Mouse (Mus musculus) induced T-regulatory cell, adult 2 months (primary cell): ENCODE measurements around the gene Tulp3.

Experiments used
- DNase-seq: peaks from one replicate; pipeline ENCODE4 v3.0.0-alpha.2; 2012; ENCODE audit warnings: low read depth

Tulp3 gene

GRCm38 (mm10) chr6:128358999-128359398 lies 3.3 kb upstream of the Tulp3 start:
- peak; percentile 81 for DNase-seq

- DNase-seq = no peak
Measured at GRCm38 (mm10) chr6:128355201-128355681, 410 bp downstream of the Tulp3 start.

- DNase-seq = peak; percentile 12
Measured at GRCm38 (mm10) chr6:128354140-128354539, 1.5 kb downstream of the Tulp3 start.

- DNase-seq = no peak
Measured at GRCm38 (mm10) chr6:128349711-128350110, 5.9 kb downstream of the Tulp3 start.

GRCm38 (mm10) chr6:128346782-128347181 lies 8.9 kb downstream of the Tulp3 start:
- no peak for DNase-seq

GRCm38 (mm10) chr6:128345623-128346022 lies 10.0 kb downstream of the Tulp3 start:
- peak; percentile 9 for DNase-seq

- no peak for DNase-seq
Measured at GRCm38 (mm10) chr6:128341956-128342723, 13.5 kb downstream of the Tulp3 start.

- no peak for DNase-seq
Measured at GRCm38 (mm10) chr6:128338876-128339275, 16.8 kb downstream of the Tulp3 start.

- DNase-seq = no peak
Measured at GRCm38 (mm10) chr6:128337467-128337866, 18.2 kb downstream of the Tulp3 start.

GRCm38 (mm10) chr6:128334397-128335124 lies 21.1 kb downstream of the Tulp3 start:
- DNase-seq = peak; percentile 80

- peak; percentile 86 for DNase-seq
Measured at GRCm38 (mm10) chr6:128318317-128318716, 37.3 kb downstream of the Tulp3 start.

GRCm38 (mm10) chr6:128315597-128315996 lies 40.1 kb downstream of the Tulp3 start:
- DNase-seq = no peak

- DNase-seq = no peak
Measured at GRCm38 (mm10) chr6:128314796-128315195, 40.9 kb downstream of the Tulp3 start.

GRCm38 (mm10) chr6:128308311-128308710 lies 47.3 kb downstream of the Tulp3 start:
- peak; percentile 73 for DNase-seq

GRCm38 (mm10) chr6:128304801-128305200 lies 50.9 kb downstream of the Tulp3 start:
- no peak for DNase-seq

GRCm38 (mm10) chr6:128302640-128303039 lies 53.0 kb downstream of the Tulp3 start:
- peak; percentile 26 for DNase-seq

GRCm38 (mm10) chr6:128301891-128302290 lies 53.8 kb downstream of the Tulp3 start:
- no peak for DNase-seq

GRCm38 (mm10) chr6:128301458-128301857 lies 54.2 kb downstream of the Tulp3 start:
- DNase-seq = no peak

GRCm38 (mm10) chr6:128300134-128301001 lies 55.3 kb downstream of the Tulp3 start, which contains the start of gene Tead4:
Tead4 (minus strand) TSS chr6:128300823.
- peak; percentile 12 for DNase-seq

GRCm38 (mm10) chr6:128299292-128300133 lies 56.1 kb downstream of the Tulp3 start:
- DNase-seq = no peak

GRCm38 (mm10) chr6:128298246-128298645 lies 57.4 kb downstream of the Tulp3 start:
- no peak for DNase-seq
